Mouse (Mus musculus) hindbrain, embryonic 10.5 days (tissue): Measurements from ENCODE around the gene Rnf152. TPM values are rescaled to one million over a fixed set of nuclear protein-coding genes. Genes with fewer than 3 reads are reported as not detected.

Source experiments
- DNase-seq: peaks from one replicate; pipeline ENCODE4 v3.0.0-alpha.2; 2017; ENCODE audit warnings: low spot score
- H3K27ac ChIP-seq: fragments of 300-500 bp; sonication (generic); 2 replicates; pipeline ENCODE4 v1.5.1; 2016; ENCODE audit warnings: mild to moderate bottlenecking, moderate library complexity
- H3K27me3 ChIP-seq: fragments of 300-500 bp; sonication (generic); 2 replicates; pipeline ENCODE4 v1.6.1; 2016; ENCODE audit warnings: mild to moderate bottlenecking; ENCODE audit not compliant: poor library complexity, insufficient read depth, severe bottlenecking
- H3K36me3 ChIP-seq: fragments of 300-500 bp; sonication (generic); 2 replicates; pipeline ENCODE4 v1.6.1; 2016; ENCODE audit warnings: mild to moderate bottlenecking, moderate library complexity
- H3K4me1 ChIP-seq: fragments of 300-500 bp; sonication (generic); replicated peaks from 2 replicates; pipeline ENCODE4 v1.6.1; 2016; ENCODE audit warnings: mild to moderate bottlenecking
- H3K4me3 ChIP-seq: fragments of 300-500 bp; sonication (generic); 2 replicates; pipeline ENCODE4 v1.5.1; 2016; ENCODE audit warnings: mild to moderate bottlenecking, moderate library complexity
- H3K9me3 ChIP-seq: fragments of 300-500 bp; sonication (generic); 2 replicates; pipeline ENCODE4 v1.6.1; 2016; ENCODE audit warnings: mild to moderate bottlenecking, moderate library complexity
- WGBS: fragments of 180-500 bp; shearing (Covaris S2); methylation state at CpG from one replicate; pipeline ENCODE4 v1.1.7; 2016; 5-methylcytosine and 5-hydroxymethylcytosine counted together
- polyA plus RNA-seq: library from polyadenylated mRNA; unstranded; fragments of >200 nt; fragmentation: Nextera tagmentation; extraction: Ambion mirVana; gene quantifications from 2 replicates; pipeline ENCODE4 v1.2.1, GENCODE M21; 2016

The Rnf152 gene
- polyA plus RNA-seq, 1 experiment from 2014 or later, result 1.4 TPM

DNA sequence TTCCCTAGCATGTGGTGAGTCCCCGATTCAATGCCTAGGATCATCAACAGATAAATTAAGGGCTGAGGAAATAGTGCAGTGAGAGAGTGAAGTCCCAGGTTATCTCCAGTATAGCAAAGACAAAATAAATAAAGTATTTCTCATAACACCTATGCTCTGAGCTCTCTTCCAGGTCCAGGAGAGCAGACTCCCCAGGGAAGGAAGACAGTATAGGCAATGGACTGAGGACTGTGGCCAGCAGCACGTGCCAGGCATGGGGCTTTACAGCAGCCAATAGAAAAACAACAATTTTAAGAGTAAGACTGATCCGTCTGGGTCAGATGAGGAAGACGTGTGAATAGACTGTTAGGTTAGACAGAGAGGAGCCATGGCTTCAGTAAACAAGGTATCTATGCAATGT, 69.0 kb downstream of the Rnf152 start:
- 84% methylated on average over 4 of the region's 4 CpGs for WGBS
- no peak for DNase-seq
- H3K9me3 ChIP-seq, result no peaks in the 10 kb centered on the region

DNA sequence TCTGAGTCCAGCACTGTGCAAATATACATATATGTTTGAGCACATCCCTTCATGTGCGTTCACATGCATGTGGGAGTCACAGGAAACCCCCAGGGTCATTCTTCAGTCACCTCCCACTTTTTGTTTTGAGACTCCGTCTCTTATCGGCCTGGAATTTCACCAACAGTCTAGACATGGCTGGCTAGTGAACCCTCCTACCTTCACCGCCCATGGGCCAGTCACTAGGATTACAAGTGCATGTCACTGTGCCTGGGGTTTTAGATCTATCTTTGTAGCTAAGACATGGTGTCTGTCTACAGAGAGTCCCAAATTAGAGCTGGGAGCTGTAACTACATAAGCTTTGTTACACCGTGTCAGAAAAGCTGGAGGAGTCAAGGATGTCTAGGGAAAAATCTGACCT, 69.6 kb downstream of the Rnf152 start:
- WGBS, result 87% methylated on average over 5 of the region's 5 CpGs
- Histone ChIP-seq H3K4me1 (no peaks in the 10 kb centered on the region), H3K4me3 (no peak overlapping the region), H3K9me3 (no peaks in the 10 kb centered on the region), H3K36me3 (0 out of 2 replicates have a peak, but pooled peaks cover 7% of the 10 kb centered on the region), H3K27ac (no peak overlapping the region), H3K27me3 (no peaks in the 10 kb centered on the region)
- DNase-seq, result no peak

More for the DNA sequence above, 69.0 kb downstream of the Rnf152 start:
- Histone ChIP-seq H3K4me3 (no peak overlapping the region), H3K36me3 (0 out of 2 replicates have a peak, but pooled peaks cover 7% of the 10 kb centered on the region), H3K4me1 (no peaks in the 10 kb centered on the region), H3K27me3 (no peaks in the 10 kb centered on the region), H3K27ac (no peak overlapping the region)

- Histone ChIP-seq H3K4me3 (no peak overlapping the region), H3K4me1 (no peaks in the 10 kb centered on the region), H3K36me3 (0 out of 2 replicates have a peak, but pooled peaks cover 7% of the 10 kb centered on the region), H3K27me3 (no peaks in the 10 kb centered on the region), H3K9me3 (no peaks in the 10 kb centered on the region), H3K27ac (no peak overlapping the region)
- WGBS, result 87% methylated on average over 4 of the region's 4 CpGs
- no peak for DNase-seq
These were observed 71.5 kb downstream of the Rnf152 start for GRCm38 (mm10) chr1:105285001-105285400.

- no peak for DNase-seq
- WGBS, result 72% methylated on average over 8 of the region's 8 CpGs
- no peak overlapping the region for H3K27ac ChIP-seq
- H3K27me3 ChIP-seq, result no peaks in the 10 kb centered on the region
- H3K4me1 ChIP-seq, result no peaks in the 10 kb centered on the region
- H3K36me3 ChIP-seq, result 0 out of 2 replicates have a peak, but pooled peaks cover 7% of the 10 kb centered on the region
- H3K4me3 ChIP-seq, result no peak overlapping the region
- H3K9me3 ChIP-seq, result no peaks in the 10 kb centered on the region
These were observed 72.4 kb downstream of the Rnf152 start for GRCm38 (mm10) chr1:105284116-105284515.

DNA sequence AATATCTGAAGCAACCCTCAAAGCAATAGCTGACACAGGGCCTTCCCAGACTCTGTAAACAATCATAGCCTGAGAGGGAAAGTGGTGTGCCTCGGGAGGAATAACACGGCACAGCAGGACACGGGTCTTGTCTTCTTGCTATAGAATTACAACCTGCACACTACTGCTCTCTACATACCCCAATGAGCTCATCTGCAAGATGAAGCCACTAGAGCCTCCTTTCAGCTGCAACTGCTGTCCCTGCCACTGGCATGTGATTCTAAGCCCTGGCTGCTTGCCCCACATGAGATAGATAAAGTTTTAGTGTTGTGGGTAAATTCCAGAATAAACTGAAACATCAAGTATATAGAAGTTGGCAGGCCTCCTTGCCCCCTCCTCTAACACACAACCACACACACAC, 75.2 kb downstream of the Rnf152 start:
- no peak for DNase-seq
- Histone ChIP-seq H3K27ac (no peak overlapping the region), H3K27me3 (no peaks in the 10 kb centered on the region), H3K4me3 (no peak overlapping the region), H3K9me3 (no peaks in the 10 kb centered on the region), H3K36me3 (0 out of 2 replicates have a peak, but pooled peaks cover 7% of the 10 kb centered on the region), H3K4me1 (no peaks in the 10 kb centered on the region)
- 53% methylated on average over 3 of the region's 3 CpGs for WGBS

DNA sequence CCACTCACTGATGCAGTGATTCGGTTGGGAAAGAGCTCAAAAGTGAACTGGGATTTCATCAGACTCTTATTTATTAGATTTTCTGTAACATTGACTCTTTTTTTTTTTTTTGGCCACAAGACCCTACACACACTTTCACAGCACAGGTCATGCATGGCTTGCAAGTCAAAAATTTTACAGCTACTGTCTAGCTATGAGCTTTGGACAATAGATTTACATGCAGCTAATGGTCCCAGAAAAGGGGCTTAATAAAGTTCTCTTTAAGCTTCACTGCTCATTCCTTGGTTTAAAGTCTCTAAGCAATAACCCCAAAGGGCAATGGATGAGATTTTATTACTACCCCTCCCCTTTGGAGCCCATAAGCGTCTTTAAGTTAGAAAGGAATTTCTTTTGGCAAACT, 76.3 kb downstream of the Rnf152 start:
- H3K9me3 ChIP-seq, result no peaks in the 10 kb centered on the region
- H3K4me3 ChIP-seq, result no peak overlapping the region
- 81% methylated on average over 2 of the region's 2 CpGs for WGBS
- H3K4me1 ChIP-seq, result no peaks in the 10 kb centered on the region
- H3K27me3 ChIP-seq, result no peaks in the 10 kb centered on the region
- no peak overlapping the region for H3K27ac ChIP-seq
- no peak for DNase-seq
- 0 out of 2 replicates have a peak, but pooled peaks cover 7% of the 10 kb centered on the region for H3K36me3 ChIP-seq

GRCm38 (mm10) chr1:105274500-105275194, 81.9 kb downstream of the Rnf152 start:
- Histone ChIP-seq H3K9me3 (no peaks in the 10 kb centered on the region), H3K4me1 (no peaks in the 10 kb centered on the region), H3K27me3 (no peaks in the 10 kb centered on the region), H3K36me3 (no peaks in the 10 kb centered on the region), H3K4me3 (no peak overlapping the region), H3K27ac (no peak overlapping the region)
- 87% methylated on average over 3 of the region's 3 CpGs for WGBS
- no peak for DNase-seq

GRCm38 (mm10) chr1:105271104-105271503, 85.4 kb downstream of the Rnf152 start:
- DNase-seq, result no peak
- 89% methylated on average over 10 of the region's 10 CpGs for WGBS
- H3K9me3 ChIP-seq, result no peaks in the 10 kb centered on the region
- no peaks in the 10 kb centered on the region for H3K4me1 ChIP-seq
- H3K36me3 ChIP-seq, result no peaks in the 10 kb centered on the region
- H3K27me3 ChIP-seq, result no peaks in the 10 kb centered on the region
- H3K4me3 ChIP-seq, result no peak overlapping the region
- no peak overlapping the region for H3K27ac ChIP-seq

- 82% methylated on average over 3 of the region's 3 CpGs for WGBS
- Histone ChIP-seq H3K27me3 (no peaks in the 10 kb centered on the region), H3K9me3 (no peaks in the 10 kb centered on the region), H3K4me1 (no peaks in the 10 kb centered on the region), H3K27ac (no peak overlapping the region), H3K36me3 (no peaks in the 10 kb centered on the region), H3K4me3 (no peak overlapping the region)
- no peak for DNase-seq
These were observed 93.1 kb downstream of the Rnf152 start for GRCm38 (mm10) chr1:105263283-105264033.

DNA sequence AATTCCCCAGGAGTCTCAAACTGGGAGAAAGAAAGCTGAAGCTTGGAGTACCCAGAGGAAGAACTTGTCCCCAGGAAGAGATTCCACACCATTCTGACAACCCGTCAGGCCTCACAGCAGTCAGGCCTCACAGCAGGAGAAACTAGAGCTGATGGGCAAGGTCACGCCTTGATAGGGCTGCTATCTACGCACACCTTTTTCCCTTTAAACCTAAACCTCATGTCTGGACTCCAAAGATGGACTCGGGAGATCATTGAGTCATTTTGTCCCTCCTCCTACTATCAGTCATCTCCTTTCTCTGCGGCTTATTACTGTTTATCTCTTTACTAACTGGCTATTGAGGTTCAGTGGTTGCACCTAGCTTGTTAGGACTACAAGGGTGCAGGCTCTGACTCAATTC, 96.3 kb downstream of the Rnf152 start:
- no peaks in the 10 kb centered on the region for H3K4me1 ChIP-seq
- WGBS, result 77% methylated on average over 5 of the region's 5 CpGs
- no peaks in the 10 kb centered on the region for H3K36me3 ChIP-seq
- no peak overlapping the region for H3K27ac ChIP-seq
- no peak overlapping the region for H3K4me3 ChIP-seq
- DNase-seq, result no peak
- no peaks in the 10 kb centered on the region for H3K9me3 ChIP-seq
- no peaks in the 10 kb centered on the region for H3K27me3 ChIP-seq

GRCm38 (mm10) chr1:105257199-105257598, 99.3 kb downstream of the Rnf152 start:
- WGBS, result 89% methylated on average over 3 of the region's 3 CpGs
- DNase-seq, result no peak
- Histone ChIP-seq H3K4me3 (no peak overlapping the region), H3K27ac (no peak overlapping the region), H3K36me3 (no peaks in the 10 kb centered on the region), H3K4me1 (no peaks in the 10 kb centered on the region), H3K27me3 (no peaks in the 10 kb centered on the region), H3K9me3 (no peaks in the 10 kb centered on the region)

DNA sequence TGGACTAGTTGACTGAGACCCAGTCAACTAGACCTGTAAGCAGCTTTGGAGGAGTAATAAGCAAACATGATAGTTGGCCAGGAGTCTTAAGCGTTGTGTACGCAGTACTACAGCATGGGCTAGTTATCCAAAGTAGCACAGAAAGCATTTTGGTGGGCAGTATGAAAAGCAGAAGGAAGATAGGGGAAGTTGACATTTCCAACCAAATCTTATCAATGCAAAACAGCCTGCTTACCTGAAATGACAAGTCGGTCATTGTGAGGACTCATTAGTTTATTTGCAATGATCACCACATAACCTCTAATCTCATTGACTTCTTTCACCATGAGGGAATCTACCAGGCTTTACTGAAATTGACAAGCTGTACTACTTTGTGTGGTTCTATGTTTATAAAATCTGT, 107.3 kb downstream of the Rnf152 start:
- DNase-seq, result no peak
- H3K36me3 ChIP-seq, result no peaks in the 10 kb centered on the region
- WGBS, result 96% methylated on average over 3 of the region's 3 CpGs

DNA sequence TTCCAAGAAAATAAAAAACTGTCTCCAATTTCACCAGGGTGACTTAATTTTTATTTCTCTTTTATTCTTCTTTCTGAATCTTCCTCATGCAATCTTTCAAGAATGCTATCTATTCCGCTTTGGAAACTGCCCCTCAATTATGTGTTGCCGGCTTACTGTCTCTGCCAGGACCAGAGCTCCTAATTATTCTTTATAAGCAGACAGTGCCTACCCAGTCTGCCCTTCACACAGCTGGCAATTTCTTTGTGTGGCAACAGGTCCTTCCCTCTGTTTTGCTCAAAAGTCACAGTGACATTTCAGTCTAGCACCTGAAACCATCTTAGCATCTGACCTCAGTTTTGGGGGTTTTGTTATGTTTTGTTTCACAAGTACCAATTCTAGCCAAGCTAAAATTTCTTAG, 109.9 kb downstream of the Rnf152 start:
- DNase-seq, result no peak
- 56% methylated on average over 2 of the region's 2 CpGs for WGBS
- H3K9me3 ChIP-seq, result no peaks in the 10 kb centered on the region
- H3K36me3 ChIP-seq, result no peaks in the 10 kb centered on the region
- no peak overlapping the region for H3K27ac ChIP-seq
- H3K4me3 ChIP-seq, result no peak overlapping the region
- no peaks in the 10 kb centered on the region for H3K27me3 ChIP-seq
- peaks cover 9% of the 10 kb centered on the region for H3K4me1 ChIP-seq

More for the DNA sequence above, 107.3 kb downstream of the Rnf152 start:
- Histone ChIP-seq H3K9me3 (no peaks in the 10 kb centered on the region), H3K27me3 (no peaks in the 10 kb centered on the region), H3K4me1 (peaks cover 9% of the 10 kb centered on the region), H3K27ac (no peak overlapping the region), H3K4me3 (no peak overlapping the region)
